Mouse (Mus musculus) hindbrain, embryonic 13.5 days (tissue): ENCODE data around the gene Zfp81. TPM values are rescaled to one million over a fixed set of nuclear protein-coding genes. Genes with fewer than 3 reads are reported as not detected.
"Not testable (repeated sequence)": the region's sequence is repeated elsewhere in the genome, so short reads cannot be mapped to it uniquely, and the experiment has no call there.

ENCODE experiments used
- ATAC-seq: fragments of 200-750 bp; cut with Nextera tagmentation; 2 replicates; pipeline ENCODE4 v1.8.0; 2017; ENCODE audit warnings: moderate TSS enrichment; ENCODE audit not compliant: low FRiP score
- H3K27ac ChIP-seq: fragments of 300-500 bp; sonication (generic); 2 replicates; pipeline ENCODE4 v1.5.1; 2015; ENCODE audit warnings: inconsistent platforms, mild to moderate bottlenecking, moderate library complexity
- H3K27me3 ChIP-seq: fragments of 300-500 bp; sonication (generic); 2 replicates; pipeline ENCODE4 v1.6.1; 2015; ENCODE audit warnings: mild to moderate bottlenecking, inconsistent platforms
- H3K36me3 ChIP-seq: fragments of 300-500 bp; sonication (generic); 2 replicates; pipeline ENCODE4 v1.6.1; 2015; ENCODE audit warnings: mild to moderate bottlenecking, inconsistent platforms
- H3K4me1 ChIP-seq: fragments of 300-500 bp; sonication (generic); replicated peaks from 2 replicates; pipeline ENCODE4 v1.6.1; 2015; ENCODE audit warnings: inconsistent platforms
- H3K4me2 ChIP-seq: fragments of 300-500 bp; sonication (generic); 2 replicates; pipeline ENCODE4 v1.6.1; 2015; ENCODE audit warnings: inconsistent platforms, mild to moderate bottlenecking, moderate library complexity
- H3K4me3 ChIP-seq: fragments of 300-500 bp; sonication (generic); 2 replicates; pipeline ENCODE4 v1.5.1; 2015; ENCODE audit warnings: mild to moderate bottlenecking, inconsistent platforms
- H3K9ac ChIP-seq: fragments of 300-500 bp; sonication (generic); 2 replicates; pipeline ENCODE4 v1.6.1; 2015; ENCODE audit warnings: mild to moderate bottlenecking, inconsistent platforms
- H3K9me3 ChIP-seq: fragments of 300-500 bp; sonication (generic); 2 replicates; pipeline ENCODE4 v1.6.1; 2016; ENCODE audit warnings: inconsistent platforms
- WGBS: fragments of 180-500 bp; shearing (Covaris S2); methylation state at CpG from one replicate; pipeline ENCODE4 v1.1.7; 2015; 5-methylcytosine and 5-hydroxymethylcytosine counted together
- polyA plus RNA-seq: library from polyadenylated mRNA; unstranded; fragments of >200 nt; fragmentation: Nextera tagmentation; extraction: Ambion mirVana; gene quantifications from 2 replicates; pipeline ENCODE4 v1.2.1, GENCODE M21; 2015

Zfp81 gene
- 14.2 and 15.6 TPM in 2 replicates for polyA plus RNA-seq

DNA sequence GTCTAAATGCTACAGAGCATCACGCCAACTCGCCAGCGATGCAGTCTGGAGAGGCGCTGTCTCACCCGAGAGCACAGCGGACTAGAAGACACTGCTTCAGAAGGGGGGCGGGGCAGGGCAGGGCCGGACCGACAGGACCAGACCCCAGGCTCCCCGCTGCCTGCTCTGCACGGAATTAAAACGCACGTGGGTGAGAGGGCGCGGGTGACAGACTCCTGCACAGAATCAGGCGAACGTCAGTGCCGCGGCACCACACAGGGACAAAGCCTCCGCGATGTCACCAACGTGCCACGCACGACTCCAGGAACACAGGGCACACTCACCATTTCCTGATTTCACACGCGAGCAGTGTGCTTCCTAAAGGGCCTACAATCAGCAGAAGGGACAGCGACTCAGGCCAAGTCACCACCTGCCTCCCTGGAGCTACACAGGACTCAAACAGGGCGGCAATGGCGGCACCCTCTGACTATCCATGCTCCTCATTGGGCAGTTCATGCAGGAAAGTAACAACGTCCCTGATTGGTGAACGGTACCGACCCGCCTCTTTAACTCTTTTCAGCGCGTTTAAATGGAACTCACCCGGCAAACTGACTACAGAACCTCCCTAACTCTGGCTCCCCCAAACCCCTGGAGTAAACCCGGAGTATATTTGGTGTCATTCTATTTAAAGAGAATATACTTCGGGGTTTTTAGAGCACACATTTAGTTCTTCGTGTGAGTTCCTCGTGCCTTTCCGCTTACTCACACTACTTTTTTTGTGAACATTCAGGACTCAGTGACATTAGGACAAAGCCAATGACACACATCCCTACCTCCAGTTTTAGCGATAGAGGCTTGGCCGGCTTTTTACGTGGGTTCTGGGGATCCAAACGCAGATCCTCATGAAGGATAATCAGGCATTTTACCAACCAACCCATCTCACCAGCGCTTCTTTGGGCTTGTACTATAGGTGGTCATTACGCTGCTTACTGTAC, at the start of gene Zfp81:
Gene Zfp81 (minus strand): TSS at position 468 of the 974 bp plus-strand sequence.
- ATAC-seq, result peak; percentile 100
- H3K27me3 ChIP-seq, result no peaks in the 10 kb centered on the region
- H3K36me3 ChIP-seq, result no peaks in the 10 kb centered on the region
- H3K4me3 ChIP-seq, result peak within 1 kb of the TSS; percentile 69
- H3K9ac ChIP-seq, result peak within 1 kb of the TSS; percentile 89
- peaks cover 6% of the 10 kb centered on the region for H3K4me1 ChIP-seq
- WGBS, result 5% methylated on average over 47 of the region's 47 CpGs
- H3K9me3 ChIP-seq, result no peaks in the 10 kb centered on the region
- peak within 1 kb of the TSS; percentile 71 for H3K4me2 ChIP-seq
- peak within 1 kb of the TSS; percentile 91 for H3K27ac ChIP-seq

DNA sequence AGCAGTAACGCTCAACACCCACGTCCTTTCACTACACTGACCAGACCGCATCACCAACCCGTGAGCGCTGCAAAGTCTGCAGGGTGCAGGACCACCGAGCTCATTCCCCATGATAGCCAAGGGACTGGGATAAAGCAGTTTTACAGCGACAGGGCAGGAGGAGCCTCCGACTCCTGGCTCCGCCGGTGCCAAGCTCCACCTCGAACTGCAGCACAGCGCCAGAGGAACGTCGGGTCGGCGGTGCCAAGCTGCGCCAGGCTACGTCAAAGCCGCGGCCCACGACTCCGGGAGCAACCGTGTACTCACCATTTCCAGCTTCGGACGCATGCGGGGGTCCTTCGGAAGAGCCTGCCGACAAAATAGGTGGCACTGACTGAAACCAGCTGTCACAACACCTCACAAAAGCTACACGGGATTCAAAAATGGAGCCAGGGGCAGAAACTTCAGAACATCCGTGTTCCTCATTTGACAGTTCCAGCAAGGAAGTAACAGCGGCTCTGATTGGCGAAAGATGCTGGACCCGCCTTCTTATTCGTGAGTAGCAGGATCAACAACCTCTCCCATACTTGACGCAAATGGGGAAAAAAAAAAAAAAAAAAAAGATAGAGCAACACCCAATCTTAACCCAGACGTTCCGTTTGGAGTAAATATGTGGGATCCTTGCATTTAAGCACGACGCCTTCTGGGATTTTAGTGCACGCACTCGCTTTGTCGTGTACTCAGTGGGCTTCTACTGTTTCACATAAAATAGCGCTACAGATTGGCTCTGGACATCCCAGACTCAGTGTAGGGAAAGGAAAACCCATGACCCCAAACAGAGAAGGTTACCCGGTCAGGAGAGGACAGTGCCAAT, 35.7 kb upstream of the Zfp81 start, which contains the start of gene Zfp101:
Gene Zfp101 (minus strand): TSS at position 460 of the 853 bp plus-strand sequence.
- Histone ChIP-seq H3K4me2 (peak within 1 kb of the TSS; percentile 74), H3K9me3 (no peaks in the 10 kb centered on the region), H3K4me1 (peaks cover 13% of the 10 kb centered on the region), H3K4me3 (peak within 1 kb of the TSS; percentile 86), H3K9ac (peak within 1 kb of the TSS; percentile 80), H3K36me3 (no peaks in the 10 kb centered on the region), H3K27me3 (no peaks in the 10 kb centered on the region), H3K27ac (peak within 1 kb of the TSS; percentile 86)
- under 1% methylated on average over 44 of the region's 44 CpGs for WGBS
- ATAC-seq, result peak; percentile 100

DNA sequence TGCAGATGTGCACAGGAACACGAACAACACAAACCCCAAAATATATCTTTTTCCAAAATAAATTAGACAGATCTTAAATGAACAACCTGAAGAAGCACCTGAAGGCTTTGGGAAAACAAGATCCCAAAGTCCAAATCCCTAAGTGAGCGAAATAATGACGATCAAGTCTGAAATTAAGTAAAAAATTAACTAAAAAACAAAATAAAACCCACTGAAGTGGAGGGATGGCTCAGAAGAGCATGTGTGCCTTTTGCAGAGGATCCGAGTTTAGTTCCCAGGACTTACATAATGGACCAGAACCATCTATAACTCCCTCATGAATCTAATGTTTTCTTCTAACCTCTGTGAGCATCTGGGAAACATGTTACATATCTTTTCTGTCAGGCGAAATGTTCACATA, 33.6 kb upstream of the Zfp81 start:
- ATAC-seq, result no peak

DNA sequence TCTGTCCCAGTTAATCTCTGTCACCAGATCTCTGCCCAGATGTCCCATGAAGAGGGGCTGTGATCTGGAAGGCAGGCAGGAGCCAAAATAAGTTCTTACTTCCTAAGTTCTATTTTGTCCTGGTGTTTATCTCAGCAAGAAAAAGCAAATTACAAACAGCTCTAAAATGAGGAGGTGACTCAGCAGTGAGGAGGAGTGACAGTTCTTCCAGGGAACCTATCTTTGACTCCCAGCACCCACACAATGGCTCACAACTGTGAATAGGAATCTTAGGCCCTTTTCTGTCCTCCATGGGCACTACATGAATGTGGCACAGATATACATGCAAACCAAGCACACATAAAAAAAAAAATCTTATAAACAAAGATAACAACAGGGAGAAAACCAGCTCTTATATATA, 27.0 kb upstream of the Zfp81 start:
- no peaks in the 10 kb centered on the region for H3K27me3 ChIP-seq
- ATAC-seq, result no peak
- H3K4me2 ChIP-seq, result no peak overlapping the region
- 0 out of 2 replicates have a peak, but pooled peaks cover 2% of the 10 kb centered on the region for H3K4me1 ChIP-seq
- H3K36me3 ChIP-seq, result peaks cover 51% of the 10 kb centered on the region
- H3K4me3 ChIP-seq, result no peak overlapping the region
- H3K9ac ChIP-seq, result no peak overlapping the region
- no peak overlapping the region for H3K27ac ChIP-seq
- H3K9me3 ChIP-seq, result no peaks in the 10 kb centered on the region

More for the DNA sequence above, 33.6 kb upstream of the Zfp81 start:
- Histone ChIP-seq H3K36me3 (no peaks in the 10 kb centered on the region), H3K4me3 (no peak overlapping the region), H3K9ac (no peak overlapping the region), H3K9me3 (no peaks in the 10 kb centered on the region), H3K27ac (no peak overlapping the region), H3K27me3 (no peaks in the 10 kb centered on the region), H3K4me1 (peaks cover 15% of the 10 kb centered on the region), H3K4me2 (no peak overlapping the region)
- WGBS, result 97% methylated on average over 5 of the region's 5 CpGs

DNA sequence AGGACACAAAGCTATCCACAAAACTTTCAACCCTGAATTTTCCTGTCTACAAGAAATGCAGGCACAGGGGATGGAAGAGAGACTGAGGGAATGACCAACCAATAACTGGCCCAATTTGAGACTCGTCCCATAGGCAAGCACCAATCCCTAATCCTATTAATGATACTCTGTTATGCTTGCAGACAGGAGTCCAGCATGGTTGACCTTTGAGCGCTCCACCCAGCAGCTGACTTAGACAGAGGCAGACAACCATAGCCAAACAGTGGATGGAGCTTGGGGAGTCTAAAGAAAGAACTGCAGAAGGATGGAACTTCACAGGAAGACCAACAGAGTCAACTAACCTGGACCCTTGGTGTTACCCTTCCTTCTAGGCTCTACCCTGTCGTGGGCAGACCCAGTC, 14.1 kb upstream of the Zfp81 start:
- no peak for ATAC-seq
- H3K9me3 ChIP-seq, result no peaks in the 10 kb centered on the region
- no peak overlapping the region for H3K9ac ChIP-seq
- peaks cover 8% of the 10 kb centered on the region for H3K36me3 ChIP-seq
- H3K4me2 ChIP-seq, result no peak overlapping the region
- H3K27ac ChIP-seq, result no peak overlapping the region
- WGBS, result 84% methylated on average over 3 of the region's 3 CpGs
- H3K4me3 ChIP-seq, result no peak overlapping the region
- H3K4me1 ChIP-seq, result no peaks in the 10 kb centered on the region
- H3K27me3 ChIP-seq, result no peaks in the 10 kb centered on the region

DNA sequence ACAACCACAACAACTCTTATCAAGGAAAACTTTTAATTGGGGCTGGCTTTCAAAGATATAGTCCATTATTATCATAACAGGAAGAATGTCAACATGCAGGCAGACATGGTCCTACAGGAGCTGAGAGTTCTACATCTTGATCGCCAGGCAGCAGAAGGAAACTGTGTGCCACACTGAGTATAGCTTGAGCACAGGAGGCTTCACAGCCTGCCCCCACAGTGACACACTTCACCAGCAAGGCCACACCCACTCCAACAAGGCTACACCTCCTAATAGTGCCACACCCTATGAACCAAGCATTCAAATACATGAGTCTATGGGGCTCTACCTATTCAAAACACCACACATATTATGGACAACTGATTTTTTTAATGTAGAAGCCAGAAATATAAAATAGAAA, 5.7 kb downstream of the Zfp81 start:
- Histone ChIP-seq H3K36me3 (peaks cover 6% of the 10 kb centered on the region; the same call in 1 of the 2 replicates), H3K4me1 (peaks cover 6% of the 10 kb centered on the region), H3K4me3 (no peak overlapping the region), H3K9ac (no peak overlapping the region), H3K9me3 (peaks cover 32% of the 10 kb centered on the region), H3K4me2 (no peak overlapping the region), H3K27me3 (no peaks in the 10 kb centered on the region), H3K27ac (no peak overlapping the region)
- ATAC-seq, result no peak
- 97% methylated on average over 1 of the region's 1 CpGs for WGBS

DNA sequence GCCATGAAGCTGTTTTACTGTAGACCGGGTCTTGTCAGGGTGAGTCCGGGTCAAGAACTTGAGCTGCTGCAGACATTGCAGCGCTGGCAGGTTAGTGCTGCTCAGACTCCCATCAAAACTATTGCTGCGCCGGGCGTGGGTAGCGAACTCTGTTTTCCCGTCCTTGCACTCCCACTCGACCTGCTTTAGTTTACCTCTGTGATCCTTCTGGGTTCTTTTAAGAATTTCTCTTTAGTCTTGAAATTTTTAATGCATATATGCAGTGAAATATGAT, 68.9 kb downstream of the Zfp81 start:
- H3K4me2 ChIP-seq, result peak overlapping the region; percentile 36
- H3K27ac ChIP-seq, H3K9ac ChIP-seq, H3K4me1 ChIP-seq, H3K9me3 ChIP-seq, H3K27me3 ChIP-seq, H3K4me3 ChIP-seq, H3K36me3 ChIP-seq: not testable (repeated sequence)
- peak; percentile 81; the same call in 1 of the 2 replicates for ATAC-seq
- no CpG with 5 or more reads among the region's 9 CpGs for WGBS

DNA sequence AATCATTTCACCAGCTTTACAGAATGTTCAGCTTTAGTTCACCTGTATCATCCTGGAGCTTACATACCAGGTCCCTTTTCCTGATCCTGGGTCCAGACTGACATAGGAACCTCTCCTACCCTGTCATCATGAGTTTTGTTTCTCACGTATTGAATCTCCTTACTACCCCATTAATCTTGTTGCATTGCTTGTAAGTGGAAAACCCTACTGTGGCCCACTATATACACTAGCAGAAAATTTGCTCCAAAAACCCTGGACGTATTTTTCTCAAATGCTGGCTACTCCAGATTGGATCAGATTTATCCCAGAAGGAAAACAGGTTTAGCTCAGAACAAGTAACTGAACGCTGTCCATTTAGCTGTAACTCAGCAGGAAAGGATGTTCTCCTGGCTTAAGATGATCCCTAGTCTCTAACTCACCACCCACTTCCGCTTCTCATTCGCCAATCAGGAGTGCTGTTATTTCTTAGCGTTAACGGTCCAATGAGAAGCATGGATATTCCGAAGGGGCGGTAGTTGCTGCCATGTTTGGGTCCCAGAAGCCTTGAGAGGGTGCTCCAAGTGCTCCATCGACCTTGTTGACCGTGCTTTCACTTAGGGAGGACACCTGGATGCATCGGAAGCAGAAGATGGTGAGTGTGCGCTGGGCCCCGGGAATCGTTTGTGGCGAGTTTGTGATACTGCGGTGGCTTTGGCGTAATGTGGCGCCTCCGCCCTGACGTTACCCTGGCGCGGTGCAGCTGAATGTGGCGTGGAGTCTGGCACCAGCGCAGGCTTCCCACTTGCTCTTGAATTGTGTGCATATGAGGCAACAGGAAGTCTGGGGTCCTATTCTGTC, 69.4 kb downstream of the Zfp81 start, which contains the start of gene Zfp955b:
Gene Zfp955b (plus strand): TSS at position 506 of the 837 bp plus-strand sequence.
- H3K4me2 ChIP-seq, result peak within 1 kb of the TSS; percentile 36
- H3K9me3 ChIP-seq, H3K4me3 ChIP-seq, H3K27ac ChIP-seq, H3K36me3 ChIP-seq, H3K9ac ChIP-seq, H3K27me3 ChIP-seq, H3K4me1 ChIP-seq: not testable (repeated sequence)
- ATAC-seq, result peak; percentile 99
- no CpG with 5 or more reads among the region's 25 CpGs for WGBS

Other genes starting within 250 kb of the Zfp81 start
- 0.63 and 0.77 TPM in 2 replicates for gene Morc2b, start 219.2 kb downstream of the Zfp81 start, polyA plus RNA-seq
- 0.04 and 0.06 TPM in 2 replicates for gene Olfr55, start 190.4 kb downstream of the Zfp81 start, polyA plus RNA-seq
- gene Olfr239, start 167.6 kb downstream of the Zfp81 start, polyA plus RNA-seq, result not detected in 2 replicates
- 0.08 and 0.09 TPM in 2 replicates for gene Olfr1564, start 137.2 kb downstream of the Zfp81 start, polyA plus RNA-seq
- 23.0 and 23.3 TPM in 2 replicates for gene Zfp955a, start 103.7 kb downstream of the Zfp81 start, polyA plus RNA-seq
- 0.05 TPM in 1 of 2 replicates, not detected in the other for gene Olfr63, start 94.2 kb downstream of the Zfp81 start, polyA plus RNA-seq
- gene Zfp955b, start 69.3 kb downstream of the Zfp81 start, polyA plus RNA-seq, result 18.4 and 18.6 TPM in 2 replicates
- 15.7 and 17.0 TPM in 2 replicates for gene Zfp101, start 35.8 kb upstream of the Zfp81 start, polyA plus RNA-seq
- gene Actl9, start 74.0 kb upstream of the Zfp81 start, polyA plus RNA-seq, result not detected in 2 replicates
- gene Adamts10, start 165.3 kb upstream of the Zfp81 start, polyA plus RNA-seq, result 48.0 and 48.3 TPM in 2 replicates
- gene Myo1f, start 196.8 kb upstream of the Zfp81 start, polyA plus RNA-seq, result 1.8 and 2.4 TPM in 2 replicates